Mouse (Mus musculus) adrenal gland, postnatal 10 days (tissue): ENCODE results near the gene Mroh9. TPM values are rescaled to one million over a fixed set of nuclear protein-coding genes. Genes with fewer than 3 reads are reported as not detected.

Experiments
- DNase-seq: peaks from one replicate; pipeline ENCODE4 v3.0.0; 2021; ENCODE audit warnings: mixed read lengths
- long read RNA-seq, 2 experiments: library from polyadenylated mRNA; stranded (forward); transcript quantifications; one replicate each; pipeline ENCODE4 v2.0.0; 2021
- total RNA-seq, 2 experiments: library from RNA; stranded (reverse); gene quantifications; 2 replicates each; pipeline ENCODE4 v1.2.3; 2021

Mroh9 gene
- total RNA-seq: not detected
- long read RNA-seq, experiment 1, partial matches to known transcripts: 0 of 1 reads
- long read RNA-seq, experiment 1, other reads (novel, unspliced or antisense): 1 of 1 reads
- long read RNA-seq, experiment 2: 0 reads

DNA sequence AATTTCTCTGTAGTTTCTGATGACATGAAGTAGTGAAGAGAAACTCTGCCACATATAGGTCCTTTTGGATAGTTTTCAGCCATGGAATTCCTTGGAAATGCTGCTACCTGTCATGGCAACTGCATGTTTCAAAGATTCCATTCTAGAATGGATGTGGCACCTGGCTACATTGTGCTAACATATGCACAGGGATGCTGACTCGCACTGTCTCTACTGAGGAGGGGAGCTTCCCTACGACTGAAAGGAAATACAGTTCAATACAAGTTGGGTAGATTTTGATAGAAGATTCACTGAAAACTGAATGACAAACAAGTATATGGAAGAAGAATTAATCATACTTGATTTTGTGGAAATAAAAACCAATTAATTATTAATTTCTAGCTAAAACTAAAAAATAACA is at the start of gene Mroh9:
TSS of gene Mroh9 (minus strand) at position 101 of the 400 bp plus-strand sequence.
- no peak for DNase-seq

DNA sequence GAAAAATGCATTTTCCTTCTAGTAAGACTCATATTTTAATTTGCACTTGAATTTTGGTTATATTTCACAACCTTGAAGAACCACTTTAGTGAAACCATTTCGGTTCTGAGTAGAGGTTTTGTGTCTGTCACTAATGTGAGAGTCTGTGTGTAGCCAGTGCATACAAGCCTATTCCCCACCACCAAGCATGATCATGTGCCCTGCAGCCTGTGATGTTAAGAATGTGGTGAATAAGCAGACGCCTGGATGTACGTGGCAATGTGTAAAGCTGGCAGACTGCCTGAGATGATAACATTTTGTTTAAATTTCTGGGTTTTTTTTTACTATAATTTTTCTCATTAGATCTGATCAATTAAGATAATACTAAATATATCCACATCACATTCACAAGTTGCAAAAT is 44.5 kb upstream of the Mroh9 start:
- DNase-seq: no peak

DNA sequence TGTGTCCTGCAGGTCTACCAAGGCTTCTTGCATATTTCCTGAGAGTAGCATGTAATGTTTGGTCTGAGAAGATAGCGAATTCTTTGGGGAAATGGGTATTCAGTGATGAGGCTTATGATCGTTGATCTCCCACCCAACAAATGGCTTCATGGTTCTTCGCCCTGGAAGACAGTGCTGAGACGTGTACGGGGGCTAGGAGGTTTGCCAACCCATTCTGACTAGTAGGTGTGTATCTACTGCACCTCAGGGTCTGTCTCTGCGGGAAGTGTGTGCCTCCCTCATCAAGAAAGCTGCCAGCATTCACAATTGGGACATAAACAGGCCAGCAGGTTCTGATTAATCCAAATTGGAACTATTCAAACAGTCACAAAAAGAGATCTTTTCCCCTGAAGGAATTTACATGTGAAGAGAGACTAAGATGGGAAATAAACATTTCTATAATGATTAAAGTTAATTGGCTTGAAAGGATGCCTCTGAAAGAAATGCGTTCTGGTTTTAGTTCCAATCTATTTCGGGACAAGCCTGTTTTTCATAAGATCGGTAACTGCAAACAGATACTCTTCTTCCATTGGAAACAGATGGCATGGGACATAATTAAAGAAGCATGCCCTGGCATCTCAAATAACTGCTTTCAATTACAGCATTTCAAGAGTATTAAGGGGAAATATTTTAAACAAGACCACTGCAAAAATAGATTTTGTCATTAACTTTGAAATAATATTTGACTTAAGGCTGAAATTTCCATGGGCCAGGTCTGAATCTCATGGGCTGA is 43.8 kb upstream of the Mroh9 start:
- no peak for DNase-seq

DNA sequence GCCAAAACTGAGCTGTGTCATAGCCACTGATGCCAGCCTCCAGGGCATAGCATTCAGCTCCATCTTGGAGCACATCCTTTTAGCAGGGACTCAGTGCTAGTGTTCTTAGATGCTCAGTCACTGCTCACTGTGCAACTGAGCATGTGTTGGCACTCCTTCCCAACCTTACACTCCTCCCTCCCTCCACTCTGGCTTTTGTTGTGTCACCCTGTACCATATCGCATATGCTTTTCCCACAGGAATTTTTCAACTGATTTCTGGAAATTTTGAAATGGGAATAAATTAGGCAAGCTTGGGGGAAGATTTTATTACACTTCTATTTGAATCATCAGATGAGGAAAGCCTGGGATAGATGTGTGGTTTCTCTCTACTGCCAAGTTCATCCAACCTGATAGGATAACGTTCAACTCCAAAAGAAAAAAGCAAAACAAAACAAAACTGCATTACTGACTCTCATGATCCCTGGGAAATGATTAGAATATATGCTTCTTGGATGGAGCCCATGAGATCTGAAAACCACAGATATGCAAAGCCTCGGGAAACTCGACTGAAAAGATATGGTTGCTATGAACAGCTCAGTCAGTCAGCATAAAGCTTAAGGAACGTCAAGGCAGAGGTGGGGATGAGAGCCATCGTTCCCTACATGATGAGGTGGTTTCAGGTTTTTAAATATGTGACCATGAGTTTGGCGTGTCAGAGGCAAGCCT is 40.9 kb upstream of the Mroh9 start:
- no peak for DNase-seq

DNA sequence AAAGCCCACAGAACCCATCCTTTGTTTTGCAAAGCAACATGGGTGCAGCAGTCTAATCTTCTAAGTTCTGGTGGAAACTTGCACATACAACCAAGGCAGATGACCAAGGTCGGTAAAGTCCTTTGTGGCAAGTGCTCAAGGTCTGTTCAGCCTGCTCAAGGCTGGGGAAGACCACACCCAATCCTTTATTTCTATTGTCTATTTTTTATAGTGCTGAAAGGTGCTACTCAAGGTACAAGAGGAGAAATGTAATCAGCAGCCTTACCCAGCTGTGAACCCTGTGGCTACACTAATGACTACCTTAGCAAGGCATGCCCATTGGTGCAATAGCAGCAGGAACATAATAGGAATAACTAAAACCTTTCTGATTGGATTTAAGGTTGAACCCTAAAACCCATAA is 36.9 kb upstream of the Mroh9 start:
- DNase-seq: no peak

DNA sequence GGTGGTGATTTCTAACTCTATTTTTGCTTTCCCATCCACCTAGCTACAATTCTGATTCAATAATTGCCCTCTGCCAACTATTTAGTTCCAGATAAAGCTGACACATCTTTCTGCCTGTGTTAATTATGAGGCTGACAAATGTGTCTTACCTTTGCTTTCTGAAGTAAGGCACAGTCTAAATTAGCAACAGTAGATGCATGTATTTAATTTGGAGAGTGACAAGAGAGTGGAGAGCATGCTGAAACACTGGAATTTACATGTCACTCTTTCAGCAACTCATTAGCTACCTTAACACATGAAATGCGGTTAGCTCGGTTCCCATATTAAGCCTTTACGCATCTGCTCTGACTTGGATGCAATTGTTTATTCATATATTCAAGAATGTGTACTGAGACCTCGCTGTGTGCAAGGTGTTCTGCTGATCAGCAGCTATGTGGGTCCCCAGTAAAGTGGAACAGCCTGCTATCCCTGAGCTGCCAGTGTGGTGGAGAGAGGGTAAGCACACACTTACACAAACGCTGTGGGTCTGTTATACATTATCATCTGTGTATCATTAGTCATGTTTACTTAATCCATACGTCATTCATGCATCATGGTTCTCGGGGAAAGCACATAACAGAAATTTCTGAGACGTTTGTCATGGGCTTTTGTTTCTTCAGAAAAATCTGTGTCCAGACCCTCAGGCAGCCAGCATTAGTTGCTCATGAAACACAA is 28.1 kb upstream of the Mroh9 start:
- no peak for DNase-seq

DNA sequence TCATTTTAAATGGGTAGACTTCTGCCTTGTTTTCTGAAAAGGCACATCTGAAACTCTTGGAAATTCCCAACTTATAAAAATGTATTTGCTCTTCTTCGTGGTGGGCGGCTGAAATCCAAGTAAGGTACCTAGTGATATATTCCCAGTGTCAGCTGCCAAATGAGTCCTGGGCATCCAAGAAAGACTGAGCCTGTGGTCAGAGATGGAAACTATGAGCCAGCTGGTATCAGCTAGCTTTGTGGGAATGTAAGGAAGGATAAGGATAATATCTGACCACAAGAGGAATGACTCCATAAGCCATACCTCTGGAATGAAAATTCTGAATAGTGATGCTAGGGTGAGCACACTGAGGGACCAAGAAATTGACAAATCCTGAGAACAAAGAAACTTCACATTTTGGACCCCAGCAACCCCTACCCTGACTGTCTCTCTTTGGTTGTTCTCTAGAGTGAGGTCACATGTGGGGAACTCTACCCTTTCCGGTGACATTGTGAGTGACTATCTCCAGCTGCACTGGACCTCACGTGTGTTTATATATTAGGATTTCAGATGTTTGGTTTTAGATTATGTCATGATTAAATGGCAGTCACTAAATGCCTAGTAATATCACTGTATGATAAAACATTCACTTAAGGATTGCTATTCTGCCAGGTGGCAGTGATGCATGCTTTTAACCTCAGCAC is 27.2 kb upstream of the Mroh9 start:
- DNase-seq: no peak

DNA sequence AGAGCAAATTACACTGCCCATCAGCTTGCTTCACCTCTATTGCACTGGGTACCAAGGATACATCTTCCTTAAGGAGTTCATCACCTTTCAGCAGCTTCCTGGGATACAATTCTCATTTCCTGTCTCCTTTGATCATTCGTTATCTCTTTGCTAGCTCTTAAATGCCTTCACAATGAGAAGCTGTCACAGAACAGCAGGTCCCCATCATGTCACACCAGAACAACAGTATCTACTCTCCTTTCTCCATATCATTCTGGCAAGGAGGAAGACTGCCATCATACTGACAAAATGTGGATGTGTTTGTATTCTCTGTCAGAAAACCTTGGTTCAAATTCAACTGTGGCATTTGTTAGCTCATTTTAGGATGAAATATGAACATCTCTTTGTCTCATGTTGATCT is 19.5 kb upstream of the Mroh9 start:
- DNase-seq: no peak

DNA sequence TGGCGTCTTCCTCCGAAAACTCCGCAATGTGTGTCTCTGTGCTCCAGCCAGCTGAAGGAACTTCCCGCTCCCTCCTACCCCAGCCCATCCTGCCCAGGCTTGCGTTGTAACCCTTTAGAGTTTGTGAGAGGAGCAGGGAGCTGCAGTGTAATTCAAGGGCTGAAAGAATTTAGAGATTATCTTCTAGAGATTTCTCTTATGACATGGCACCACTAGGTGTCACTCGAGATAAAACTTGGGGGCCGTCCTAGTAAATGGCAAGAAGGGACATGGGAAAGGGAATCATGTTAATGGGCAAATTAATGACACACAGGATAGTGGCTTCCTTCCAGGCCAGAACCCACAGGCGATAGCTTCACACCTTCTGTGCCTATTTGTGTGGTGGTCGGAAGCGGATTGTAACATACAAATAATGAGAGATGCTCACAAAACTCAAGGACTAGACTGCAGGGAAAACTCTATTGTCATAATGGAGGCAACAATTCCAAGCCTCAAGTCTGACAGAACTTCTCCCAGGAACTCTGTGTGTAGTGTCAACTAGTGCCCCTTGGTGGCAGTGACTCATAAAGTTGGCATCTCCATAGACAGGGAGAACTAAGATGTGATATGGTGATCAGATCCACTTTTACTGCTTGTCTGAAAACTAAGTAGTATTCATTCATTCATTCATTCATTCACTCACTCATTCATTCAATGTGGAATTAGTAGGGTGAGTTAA is 6.1 kb upstream of the Mroh9 start:
- DNase-seq: peak; percentile 41

DNA sequence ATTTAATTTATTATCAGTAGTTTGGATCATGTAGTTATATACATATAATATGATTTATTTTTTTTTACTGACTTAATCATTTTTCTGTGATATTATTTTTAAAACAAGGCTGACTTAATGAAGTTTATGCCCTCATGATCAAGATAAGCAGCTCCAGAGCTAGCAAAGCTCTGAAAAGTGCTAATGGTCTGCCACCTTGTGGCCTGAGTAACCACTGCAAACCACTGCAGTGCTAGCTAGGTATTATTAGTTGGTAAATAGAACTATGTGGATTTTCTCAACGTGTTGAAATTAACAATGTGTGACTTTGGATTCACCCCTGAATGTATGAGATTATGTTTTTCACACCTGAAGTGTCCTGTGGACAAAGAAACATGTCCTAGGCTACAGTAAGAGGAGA is 15.0 kb downstream of the Mroh9 start:
- peak; percentile 69 for DNase-seq

DNA sequence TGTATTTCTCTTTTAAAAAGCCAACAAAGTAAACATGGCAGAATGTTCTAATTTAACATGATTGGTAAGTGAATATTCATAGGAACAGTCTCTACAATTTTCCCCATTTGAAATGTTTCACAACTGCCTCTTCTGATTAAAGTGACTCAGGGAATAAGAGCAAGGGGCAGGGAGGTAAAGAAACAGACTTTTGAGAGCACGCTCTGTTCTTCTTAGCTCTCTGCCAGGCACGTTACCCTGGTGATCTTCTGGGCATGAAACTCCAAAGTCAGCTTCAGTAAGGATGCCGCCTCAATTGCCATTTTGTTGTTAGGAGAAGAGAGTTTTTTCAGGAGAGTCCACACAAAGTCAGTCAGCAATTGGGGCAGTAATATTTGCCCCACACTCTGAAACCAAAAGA is 25.1 kb downstream of the Mroh9 start:
- DNase-seq: no peak

DNA sequence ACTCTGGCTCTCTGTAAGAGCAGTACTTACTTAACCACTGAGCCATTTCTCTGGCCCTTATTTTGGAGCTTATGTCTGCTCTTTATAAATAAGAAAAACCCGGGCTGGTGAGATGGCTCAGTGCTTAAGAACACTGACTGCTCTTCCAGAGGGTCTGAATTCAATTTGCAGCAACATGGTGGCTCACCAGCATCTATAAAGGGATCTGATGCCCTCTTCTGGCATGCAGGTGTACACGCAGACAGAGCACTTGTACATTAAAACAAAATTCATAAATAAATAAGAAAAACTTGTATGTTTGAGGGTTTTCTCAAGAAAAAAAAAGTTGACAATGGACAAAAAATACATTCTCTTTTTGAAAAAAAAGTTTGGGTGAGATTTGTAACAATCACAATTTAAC is 28.1 kb downstream of the Mroh9 start:
- DNase-seq: peak; percentile 26

DNA sequence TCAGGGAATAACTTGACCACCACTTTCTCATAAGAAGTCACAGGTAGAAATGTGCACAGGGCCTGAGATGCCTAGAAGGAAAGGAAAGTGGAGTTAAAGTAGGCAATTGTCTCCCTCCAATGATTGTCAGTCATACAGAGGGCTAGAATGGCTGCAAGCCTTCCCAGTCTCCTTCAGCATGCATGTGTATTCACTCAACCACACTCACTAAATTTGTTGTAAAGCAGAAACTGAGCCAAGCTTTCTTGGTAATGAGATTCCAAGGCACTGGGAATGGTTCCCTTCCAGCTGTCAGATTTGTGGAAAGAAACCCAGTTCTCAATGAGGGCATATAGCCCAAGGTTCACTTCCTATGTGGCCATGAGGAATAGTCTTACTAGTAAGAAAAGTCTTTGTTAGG is 29.8 kb downstream of the Mroh9 start:
- DNase-seq: no peak

DNA sequence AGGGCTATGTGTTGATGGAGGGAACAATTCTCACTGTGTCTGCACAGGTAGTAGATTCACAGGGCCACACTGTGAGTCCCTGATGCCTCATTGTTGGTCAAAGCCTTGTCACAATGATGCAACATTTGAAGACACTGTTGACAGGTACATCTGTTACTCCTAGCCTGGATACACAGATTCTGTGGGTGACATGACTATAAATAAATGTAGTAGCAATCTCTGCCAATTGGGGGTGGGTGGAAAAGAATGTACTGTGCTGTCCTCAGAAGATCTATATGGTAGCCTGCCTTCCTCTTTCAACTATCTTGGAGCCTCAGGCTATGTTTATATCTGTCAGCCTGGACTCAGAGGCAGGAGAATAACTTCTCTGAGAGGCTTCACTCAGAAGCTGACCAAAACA is 62.4 kb downstream of the Mroh9 start:
- no peak for DNase-seq

DNA sequence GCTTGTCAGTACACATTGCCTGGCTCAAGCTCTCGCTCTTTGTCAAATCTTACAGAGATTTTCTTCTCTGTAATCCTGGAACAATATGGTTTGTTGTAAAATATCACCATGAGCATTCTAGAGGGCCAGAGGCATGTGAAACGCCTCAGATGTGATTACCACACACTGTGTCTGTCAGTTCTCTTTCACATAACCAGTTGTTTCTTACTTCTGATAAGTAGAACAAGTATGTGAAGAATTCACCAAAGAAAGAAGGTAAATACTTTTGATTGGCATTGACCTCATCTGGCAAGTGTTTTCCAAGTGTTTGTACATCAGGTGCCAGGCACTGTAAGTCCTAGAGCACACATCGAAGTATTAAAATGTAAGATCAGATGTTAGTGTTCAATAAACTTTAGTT is 76.2 kb downstream of the Mroh9 start:
- DNase-seq: no peak

DNA sequence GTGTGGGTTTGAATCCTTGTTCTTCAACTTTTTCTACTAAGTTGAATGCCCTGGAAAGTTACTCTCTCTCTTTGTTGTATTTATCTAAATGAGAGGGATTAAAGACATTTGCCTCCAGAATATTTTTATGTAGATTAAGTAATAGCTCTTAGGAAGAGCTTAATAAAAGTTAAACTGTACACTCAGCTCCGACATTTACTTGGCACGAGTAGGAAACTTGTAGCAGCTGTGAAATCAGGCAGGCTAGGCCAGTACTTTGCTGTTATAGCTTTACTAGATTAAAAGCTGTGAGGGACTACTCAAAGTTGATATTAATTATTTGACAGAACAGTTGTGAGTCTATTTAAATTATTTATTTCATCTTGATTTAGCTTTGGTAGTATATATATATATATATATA is 82.0 kb downstream of the Mroh9 start:
- no peak for DNase-seq

DNA sequence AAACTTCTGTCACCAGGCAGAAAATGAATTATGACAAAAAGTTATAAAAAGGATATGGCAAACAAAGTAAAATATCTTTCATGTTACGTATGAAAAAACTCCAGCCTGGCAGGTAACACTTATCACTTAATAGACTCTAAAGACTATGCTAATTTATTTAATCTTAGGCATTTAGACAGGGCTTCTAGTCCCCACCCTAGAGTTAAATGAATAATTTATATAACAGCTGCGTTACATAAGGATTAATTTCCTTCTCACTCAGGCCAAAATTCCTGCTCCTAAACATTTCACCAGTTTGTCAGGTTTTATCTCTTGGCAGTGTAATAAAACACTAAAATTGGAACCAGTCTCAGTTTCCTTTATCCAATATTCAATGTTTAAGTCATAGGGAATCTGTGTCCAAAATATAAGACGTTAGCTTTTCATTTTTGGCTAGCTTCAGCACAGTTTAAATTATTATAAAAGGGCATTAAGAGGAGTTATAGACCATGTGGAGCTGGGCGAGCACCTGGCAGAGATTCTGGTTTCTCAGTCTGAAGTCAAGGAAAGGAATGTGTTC is 84.1 kb downstream of the Mroh9 start:
- no peak for DNase-seq

DNA sequence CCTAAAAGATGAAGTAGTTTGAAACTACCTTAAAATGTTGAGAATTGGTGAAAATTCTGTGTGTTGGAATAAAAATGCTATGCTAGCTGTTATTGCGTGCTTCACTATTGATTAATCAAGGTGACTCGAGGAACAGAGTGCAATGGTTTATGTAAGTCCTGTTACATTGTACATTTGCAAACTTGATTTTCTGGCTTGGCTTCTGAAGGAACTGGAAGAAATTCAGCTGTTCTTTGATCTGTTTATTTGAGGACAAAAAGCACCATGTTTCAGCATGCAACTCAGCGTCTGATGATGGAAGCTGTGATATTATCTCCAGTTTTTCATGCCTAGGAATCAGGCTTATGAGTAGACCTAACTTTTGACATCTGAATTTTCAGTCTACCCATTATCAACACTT is 97.9 kb downstream of the Mroh9 start:
- no peak for DNase-seq

DNA sequence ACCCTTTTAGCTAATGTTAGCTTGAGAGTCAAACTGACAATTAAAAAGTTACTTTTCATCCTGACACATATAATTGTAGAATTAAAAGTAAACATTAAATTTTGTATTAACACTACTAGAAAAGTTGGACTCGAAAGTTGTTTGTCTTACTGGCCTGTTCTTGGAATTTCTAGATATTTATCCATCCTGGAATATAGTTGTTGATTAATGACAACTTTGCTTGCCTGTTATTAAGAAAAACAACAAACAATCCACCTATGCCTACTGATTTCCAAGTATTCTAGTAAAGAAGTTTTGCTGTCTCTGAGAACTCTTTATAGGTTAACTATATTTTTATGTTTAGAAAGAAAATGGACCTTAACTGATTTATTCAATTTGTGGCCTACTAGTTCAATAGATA is 98.7 kb downstream of the Mroh9 start:
- no peak for DNase-seq

DNA sequence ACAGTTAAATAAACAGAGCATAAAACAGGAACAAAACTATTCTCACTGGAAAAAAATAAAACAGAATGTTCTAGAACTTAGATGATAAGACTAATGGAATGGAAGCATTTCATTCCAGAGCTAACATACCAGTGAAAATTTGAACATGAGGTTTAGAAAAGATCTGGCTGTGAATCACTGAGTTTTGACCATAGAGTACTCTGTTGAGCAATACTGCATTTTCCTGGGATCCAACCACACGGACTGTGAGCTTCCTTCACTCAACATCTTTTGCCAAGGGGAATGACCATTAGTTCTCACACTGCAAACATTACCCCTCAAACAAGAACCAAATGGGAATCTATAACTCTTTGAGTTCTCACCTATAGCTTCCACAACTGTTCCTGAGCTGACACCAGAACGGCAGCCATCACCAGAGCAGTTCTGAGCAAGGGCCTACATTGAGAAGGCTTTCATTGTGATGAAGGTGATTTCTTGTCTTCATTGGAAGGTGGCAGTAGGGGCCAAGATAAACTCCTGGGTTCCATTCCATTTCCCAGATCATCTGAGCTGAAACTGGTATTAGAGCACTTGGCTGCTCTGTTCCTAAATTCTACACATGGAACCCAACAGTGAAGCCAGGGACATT is 99.2 kb downstream of the Mroh9 start:
- no peak for DNase-seq

DNA sequence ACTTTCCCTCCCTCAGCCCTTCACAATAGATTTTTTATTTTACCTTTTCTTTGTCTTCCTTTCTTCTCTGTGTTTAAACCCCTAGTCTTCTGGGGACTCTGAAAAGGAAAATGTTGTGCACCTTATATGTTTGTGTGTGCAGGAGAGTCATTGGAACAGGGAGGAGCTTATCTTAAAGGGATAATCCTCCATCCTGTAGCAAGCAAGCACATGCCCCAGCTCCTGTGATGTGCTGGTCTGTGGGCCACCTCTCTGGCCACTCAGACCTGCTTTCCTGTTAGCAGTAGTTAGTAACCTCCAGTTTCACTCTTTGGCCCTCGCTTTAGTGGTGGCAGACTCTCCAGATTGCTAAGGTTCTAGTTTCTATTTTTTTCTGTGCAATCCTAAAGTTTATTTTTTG is 101.0 kb downstream of the Mroh9 start, which contains the start of gene Fmo3:
TSS of gene Fmo3 (minus strand) at position 101 of the 400 bp plus-strand sequence.
- no peak for DNase-seq
